Mouse (Mus musculus): ENCODE measurements around the gene Eme2. TPM values are rescaled to one million over a fixed set of nuclear protein-coding genes. Genes with fewer than 3 reads are reported as not detected.

Gene Eme2
- total RNA-seq, 2 experiments from 2014 or later = 52.9 to 59.1 TPM

- intact Hi-C loops (cut with DNase I) = no loop called here
- DNase-seq (ENCODE audit: low spot score in 2 of 2) = no peak
Measured at GRCm38 (mm10) chr17:24898041-24898854, 3.4 kb upstream of the Eme2 start.

GRCm38 (mm10) chr17:24897600-24897999 is 2.7 kb upstream of the Eme2 start:
- intact Hi-C loops (cut with DNase I) = no loop called here

GRCm38 (mm10) chr17:24896993-24897269 is 2.0 kb upstream of the Eme2 start:
- intact Hi-C loops (cut with DNase I) = no loop called here
- no peak for DNase-seq (ENCODE audit: low spot score in 2 of 2)

More at GRCm38 (mm10) chr17:24897600-24897999, 2.7 kb upstream of the Eme2 start:
- no peak for DNase-seq (ENCODE audit: low spot score in 2 of 2)

GRCm38 (mm10) chr17:24896241-24896992 is 1.5 kb upstream of the Eme2 start, which contains the start of gene Nme3:
Gene Nme3, plus strand, starts transcription at chr17:24896500.
- DNase-seq (ENCODE audit: low spot score in 2 of 2) = peak; percentile 80 to 81
- intact Hi-C loops (cut with DNase I) = no loop called here

- intact Hi-C loops (cut with DNase I) = no loop called here
- no peak for DNase-seq (ENCODE audit: low spot score in 2 of 2)
Measured at GRCm38 (mm10) chr17:24895571-24896240, 819 bp upstream of the Eme2 start.

GRCm38 (mm10) chr17:24894061-24894994 is 559 bp downstream of the Eme2 start:
- intact Hi-C loops (cut with DNase I) = no loop called here
- DNase-seq (ENCODE audit: low spot score in 2 of 2) = no peak

- DNase-seq (ENCODE audit: low spot score in 2 of 2) = no peak
- intact Hi-C loops (cut with DNase I) = no loop called here
Measured at GRCm38 (mm10) chr17:24893276-24893675, 1.6 kb downstream of the Eme2 start.

- DNase-seq (ENCODE audit: low spot score in 2 of 2) = no peak
- intact Hi-C loops (cut with DNase I) = no loop called here
Measured at GRCm38 (mm10) chr17:24892785-24893184, 2.1 kb downstream of the Eme2 start.

GRCm38 (mm10) chr17:24891321-24891720 is 3.6 kb downstream of the Eme2 start:
- DNase-seq (ENCODE audit: low spot score in 2 of 2) = no peak
- intact Hi-C loops (cut with DNase I) = no loop called here

- intact Hi-C loops (cut with DNase I) = no loop called here
- no peak for DNase-seq (ENCODE audit: low spot score in 2 of 2)
Measured at GRCm38 (mm10) chr17:24890151-24891092, 4.5 kb downstream of the Eme2 start.

GRCm38 (mm10) chr17:24888862-24889261 is 6.0 kb downstream of the Eme2 start:
- intact Hi-C loops (cut with DNase I) = no loop called here
- no peak for DNase-seq (ENCODE audit: low spot score in 2 of 2)

- intact Hi-C loops (cut with DNase I) = no loop called here
- no peak for DNase-seq (ENCODE audit: low spot score in 2 of 2)
Measured at GRCm38 (mm10) chr17:24887291-24888080, 7.4 kb downstream of the Eme2 start.

GRCm38 (mm10) chr17:24886932-24887271 is 8.0 kb downstream of the Eme2 start:
- intact Hi-C loops (cut with DNase I) = no loop called here
- DNase-seq (ENCODE audit: low spot score in 2 of 2) = no peak

- intact Hi-C loops (cut with DNase I) = no loop called here
- peak; percentile 97 to 100 for DNase-seq (ENCODE audit: low spot score in 2 of 2)
Measured at GRCm38 (mm10) chr17:24886134-24886931, 8.6 kb downstream of the Eme2 start, which contains the start of the genes Nubp2 and Spsb3. Gene Nubp2, minus strand, starts transcription at chr17:24886349. Gene Spsb3, plus strand, starts transcription at chr17:24886643.

GRCm38 (mm10) chr17:24885356-24886133 is 9.3 kb downstream of the Eme2 start:
- intact Hi-C loops (cut with DNase I) = no loop called here
- DNase-seq (ENCODE audit: low spot score in 2 of 2) = no peak

- intact Hi-C loops (cut with DNase I) = loop anchor here (5.0 kb wide), 1 partner anchor 137 kb away; no protein-coding TSS in a partner anchor
Measured at GRCm38 (mm10) chr17:24884391-24884790, 10.5 kb downstream of the Eme2 start.

More at GRCm38 (mm10) chr17:24884391-24884790, 10.5 kb downstream of the Eme2 start:
- DNase-seq (ENCODE audit: low spot score in 2 of 2) = no peak

All from left cerebral cortex, postnatal 25 days (tissue).